In the genomic region with DNA sequence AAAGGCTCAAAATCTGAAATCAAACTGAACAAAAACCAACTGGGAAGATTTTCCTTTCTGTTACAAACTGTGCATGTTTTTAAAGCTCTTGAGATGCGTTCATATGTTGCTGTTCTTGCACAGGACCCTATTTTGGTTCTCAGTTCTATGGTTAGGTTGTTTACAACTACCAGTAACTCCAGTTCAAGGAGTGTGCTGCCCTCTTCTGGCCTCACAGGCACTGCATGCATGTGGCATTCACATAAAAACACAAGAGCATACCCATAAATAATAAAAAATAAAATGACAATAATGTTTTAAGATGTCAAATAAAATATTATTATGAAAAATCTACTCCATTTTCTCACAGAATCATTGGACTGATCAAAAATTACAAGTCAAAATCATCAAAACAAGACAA, we compare ENCODE assay signal across 13 mouse cellular contexts.
A peak's percentile ranks its signal among the peaks of the same experiment; 100 is the strongest.
DNase-seq lines count a peak whose midpoint lies in the region; ATAC-seq and TF ChIP-seq lines count a peak whose summit lies in the region.
"Had no signal": no experiment of that assay in that cellular context is flagged by ENCODE, and none has a peak within 500 bp of the region (broad histone marks: within the 10 kb centered on the region; RNA-seq: fewer than 3 reads in every experiment).

No protein-coding gene starts in this region.

- no peak for DNase-seq in forebrain, postnatal 0 days
- no peak for DNase-seq in liver, embryonic 14.5 days (ENCODE audit: low read depth in 3 of 3, low spot score in 3 of 3)
- no peak for DNase-seq in liver, embryonic 11.5 days (ENCODE audit: low spot score)
- DNase-seq in adipocyte (ENCODE audit: low spot score): peak; percentile 8
- no peak for DNase-seq in midbrain, embryonic 10.5 days (ENCODE audit: low spot score)
- DNase-seq: cerebellum, postnatal 36 days; lung, postnatal 4 days had no signal

- peak; percentile 19; the same call in 1 of the 2 replicates for TF ChIP-seq CTCF in forebrain, postnatal 0 days (IDR thresholded peaks at IDR 0.05; ENCODE audit: low read depth)
- peak; percentile 14; the same call in 1 of the 2 replicates for TF ChIP-seq CTCF in liver, embryonic 14.5 days (IDR thresholded peaks at IDR 0.05; ENCODE audit: low read depth)
- TF ChIP-seq CTCF in E14TG2a.4 (conservative IDR thresholded peaks at IDR 0.05; ENCODE audit: low read length): peak; percentile 49; the same call in 1 of the 2 replicates

- H3K4me2 ChIP-seq in forebrain, postnatal 0 days (ENCODE audit: low read depth): no peak overlapping the region
- H3K4me2 ChIP-seq in forebrain, embryonic 16.5 days (ENCODE audit: low read length): no peak overlapping the region
- no peak overlapping the region for H3K4me2 ChIP-seq in liver, embryonic 14.5 days (ENCODE audit: low read depth)
- no peak overlapping the region for H3K4me2 ChIP-seq in liver, embryonic 11.5 days
- H3K4me2 ChIP-seq: heart, embryonic 11.5 days; hindbrain, embryonic 12.5 days had no signal

- H3K4me1 ChIP-seq in forebrain, postnatal 0 days (ENCODE audit: insufficient read depth): no peaks in the 10 kb centered on the region
- H3K4me1 ChIP-seq in forebrain, embryonic 16.5 days (replicated peaks; ENCODE audit: control insufficient read depth, insufficient read depth, low read length): no peaks in the 10 kb centered on the region
- H3K4me1 ChIP-seq in liver, embryonic 14.5 days (replicated peaks; ENCODE audit: control insufficient read depth in 2 of 2, insufficient read depth in 2 of 2, low read length in 1 of 2): no peaks in the 10 kb centered on the region
- no peaks in the 10 kb centered on the region for H3K4me1 ChIP-seq in liver, embryonic 11.5 days (replicated peaks; ENCODE audit: control insufficient read depth, insufficient read depth, low read length)
- H3K4me1 ChIP-seq in E14TG2a.4 (replicated peaks; ENCODE audit: low read depth, low read length): no peaks in the 10 kb centered on the region
- no peaks in the 10 kb centered on the region for H3K4me1 ChIP-seq in midbrain, embryonic 10.5 days
- H3K4me1 ChIP-seq: hindbrain, embryonic 12.5 days had no signal

- no peak overlapping the region for H3K9ac ChIP-seq in forebrain, postnatal 0 days
- no peak overlapping the region for H3K9ac ChIP-seq in forebrain, embryonic 16.5 days (replicated peaks; ENCODE audit: low read depth, low read length)
- no peak overlapping the region for H3K9ac ChIP-seq in liver, embryonic 14.5 days (replicated peaks)
- no peak overlapping the region for H3K9ac ChIP-seq in liver, embryonic 11.5 days (ENCODE audit: low read depth, low read length)
- H3K9ac ChIP-seq: hindbrain, embryonic 12.5 days had no signal

- no peaks in the 10 kb centered on the region for H3K9me3 ChIP-seq in forebrain, postnatal 0 days (ENCODE audit: low read length)
- H3K9me3 ChIP-seq in forebrain, embryonic 16.5 days (ENCODE audit: control insufficient read depth, low read length): 0 out of 2 replicates have a peak, but pooled peaks cover 3% of the 10 kb centered on the region
- no peaks in the 10 kb centered on the region for H3K9me3 ChIP-seq in liver, embryonic 14.5 days (ENCODE audit: control insufficient read depth, low read length)
- H3K9me3 ChIP-seq in liver, embryonic 11.5 days (ENCODE audit: control insufficient read depth, low read length): no peaks in the 10 kb centered on the region
- no peaks in the 10 kb centered on the region for H3K9me3 ChIP-seq in E14TG2a.4 (ENCODE audit: low read length)
- H3K9me3 ChIP-seq in midbrain, embryonic 10.5 days (replicated peaks): peaks cover 11% of the 10 kb centered on the region

- H3K27ac ChIP-seq in forebrain, postnatal 0 days (ENCODE audit: low read depth, low read length): no peak overlapping the region
- no peak overlapping the region for H3K27ac ChIP-seq in forebrain, embryonic 16.5 days (ENCODE audit: low read length)
- no peak overlapping the region for H3K27ac ChIP-seq in liver, embryonic 14.5 days
- no peak overlapping the region for H3K27ac ChIP-seq in liver, embryonic 11.5 days (ENCODE audit: low read depth, low read length)
- H3K27ac ChIP-seq in midbrain, embryonic 10.5 days (replicated peaks): no peak overlapping the region
- H3K27ac ChIP-seq: hindbrain, embryonic 12.5 days had no signal

- no peaks in the 10 kb centered on the region for H3K27me3 ChIP-seq in forebrain, postnatal 0 days (ENCODE audit: insufficient read depth, low read length)
- no peaks in the 10 kb centered on the region for H3K27me3 ChIP-seq in forebrain, embryonic 16.5 days (replicated peaks; ENCODE audit: control insufficient read depth, insufficient read depth, low read length)
- H3K27me3 ChIP-seq in liver, embryonic 14.5 days (ENCODE audit: control insufficient read depth, insufficient read depth, low read length): no peaks in the 10 kb centered on the region
- H3K27me3 ChIP-seq in liver, embryonic 11.5 days (replicated peaks; ENCODE audit: control insufficient read depth, insufficient read depth, low read length): no peaks in the 10 kb centered on the region
- no peaks in the 10 kb centered on the region for H3K27me3 ChIP-seq in E14TG2a.4 (ENCODE audit: insufficient read depth, low read length)
- H3K27me3 ChIP-seq in midbrain, embryonic 10.5 days (ENCODE audit: low read depth, poor library complexity, severe bottlenecking): no peaks in the 10 kb centered on the region
- H3K27me3 ChIP-seq: hindbrain, embryonic 12.5 days had no signal

- 98% methylated on average over 1 of the region's 1 CpGs for WGBS in forebrain, postnatal 0 days
- 90% methylated on average over 1 of the region's 1 CpGs for WGBS in forebrain, embryonic 16.5 days
- 50% methylated on average over 1 of the region's 1 CpGs for WGBS in liver, embryonic 14.5 days (ENCODE audit: insufficient replicate concordance)
- 70% methylated on average over 1 of the region's 1 CpGs for WGBS in liver, embryonic 11.5 days
- WGBS in midbrain, embryonic 10.5 days: 67% methylated on average over 1 of the region's 1 CpGs

- no peak for ATAC-seq in forebrain, postnatal 0 days
- no peak for ATAC-seq in forebrain, embryonic 16.5 days
- ATAC-seq in liver, embryonic 14.5 days (ENCODE audit: insufficient read depth): no peak
- ATAC-seq in liver, embryonic 11.5 days (replicated peaks; ENCODE audit: low FRiP score): no peak
- ATAC-seq in erythroblast, adult 5-6 weeks (replicated peaks; ENCODE audit: low FRiP score, poor library complexity, severe bottlenecking): no peak

- H3K36me3 ChIP-seq in forebrain, postnatal 0 days (ENCODE audit: insufficient read depth): no peaks in the 10 kb centered on the region
- no peaks in the 10 kb centered on the region for H3K36me3 ChIP-seq in forebrain, embryonic 16.5 days (ENCODE audit: control insufficient read depth, insufficient read depth)
- H3K36me3 ChIP-seq in liver, embryonic 14.5 days (replicated peaks; ENCODE audit: control insufficient read depth, insufficient read depth, low read depth): no peaks in the 10 kb centered on the region
- no peaks in the 10 kb centered on the region for H3K36me3 ChIP-seq in liver, embryonic 11.5 days (ENCODE audit: control insufficient read depth, insufficient read depth, low read length)
- H3K36me3 ChIP-seq in E14TG2a.4 (ENCODE audit: insufficient read depth, low read length): no peaks in the 10 kb centered on the region
- no peaks in the 10 kb centered on the region for H3K36me3 ChIP-seq in midbrain, embryonic 10.5 days
- H3K36me3 ChIP-seq: hindbrain, embryonic 12.5 days had no signal

- H3K4me3 ChIP-seq in forebrain, postnatal 0 days (ENCODE audit: low read depth, low read length): no peak overlapping the region
- no peak overlapping the region for H3K4me3 ChIP-seq in forebrain, embryonic 16.5 days (replicated peaks; ENCODE audit: low read length)
- no peak overlapping the region for H3K4me3 ChIP-seq in liver, embryonic 14.5 days (ENCODE audit: insufficient read depth in 1 of 2, low read depth in 2 of 2, low read length in 2 of 2)
- no peak overlapping the region for H3K4me3 ChIP-seq in liver, embryonic 11.5 days (ENCODE audit: low read depth, low read length)
- no peak overlapping the region for H3K4me3 ChIP-seq in E14TG2a.4 (replicated peaks; ENCODE audit: low read length)
- no peak overlapping the region for H3K4me3 ChIP-seq in midbrain, embryonic 10.5 days
- H3K4me3 ChIP-seq: erythroblast, embryonic 14.5 days; hindbrain, embryonic 12.5 days had no signal

- TF ChIP-seq EP300 in liver, embryonic 14.5 days (IDR thresholded peaks at IDR 0.05; ENCODE audit: low read depth): no peak
